Mouse (Mus musculus) spleen, adult 18-20 months (tissue): ENCODE results near the gene Ccdc83.

Experiments
- DNase-seq, 2 experiments: peaks; one replicate each; pipeline ENCODE4 v3.0.0; 2022; ENCODE audit warnings: mixed read lengths in 2 of 2

The Ccdc83 gene

GRCm38 (mm10) chr7:90265289-90265970 is at the start of gene Ccdc83:
Gene Ccdc83 (minus strand): TSS chr7:90265777.
- peak; percentile 44 to 72 for DNase-seq

DNA sequence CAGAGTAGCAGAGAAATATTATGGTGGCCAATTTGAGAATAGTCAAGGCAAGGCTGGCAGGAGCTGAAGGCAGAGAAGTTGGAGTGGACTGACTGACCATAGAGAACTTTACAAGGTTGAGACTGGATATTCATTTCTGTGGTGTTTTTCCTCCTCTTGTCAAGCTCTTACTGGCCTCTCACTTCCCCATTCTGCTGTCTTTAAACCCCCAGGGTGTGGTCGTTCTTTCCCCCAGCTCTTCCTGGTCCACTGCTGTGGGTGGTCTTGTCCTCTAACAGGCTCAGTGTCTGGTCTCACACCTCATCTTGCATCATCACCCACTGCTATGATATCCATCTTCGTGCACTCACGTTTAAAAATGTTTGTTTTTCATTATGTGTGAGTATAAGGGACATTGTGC is 47.8 kb upstream of the Ccdc83 start:
- no peak for DNase-seq

- DNase-seq = no peak
Measured at GRCm38 (mm10) chr7:90312151-90312883, 46.7 kb upstream of the Ccdc83 start.

DNA sequence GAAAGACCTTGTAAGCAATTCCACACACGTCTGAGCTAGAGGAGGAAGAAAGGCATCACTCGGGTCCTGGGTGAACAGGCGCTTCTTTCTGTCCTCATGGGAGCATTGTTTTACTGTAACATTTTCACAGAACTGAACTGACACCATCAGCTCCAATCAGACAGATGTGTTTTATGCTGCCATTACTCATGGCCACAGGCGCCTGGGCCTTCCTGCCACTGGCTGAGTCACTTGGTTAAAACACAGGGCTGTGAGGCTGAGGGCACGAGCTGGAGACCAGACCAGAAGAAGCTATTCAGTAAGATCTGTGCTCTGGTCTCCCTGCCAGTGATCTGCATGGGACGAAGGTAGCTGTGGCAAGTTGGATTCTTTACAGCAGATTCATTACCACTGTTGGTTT is 42.4 kb upstream of the Ccdc83 start:
- no peak for DNase-seq

- no peak for DNase-seq
Measured at GRCm38 (mm10) chr7:90306968-90307367, 41.4 kb upstream of the Ccdc83 start.

GRCm38 (mm10) chr7:90306079-90306478 is 40.5 kb upstream of the Ccdc83 start:
- no peak for DNase-seq

- no peak for DNase-seq
Measured at GRCm38 (mm10) chr7:90302647-90303552, 37.3 kb upstream of the Ccdc83 start.

- peak; percentile 46 to 60 for DNase-seq
Measured at GRCm38 (mm10) chr7:90301942-90302646, 36.5 kb upstream of the Ccdc83 start, which contains the start of gene Sytl2. Gene Sytl2 (plus strand): TSS chr7:90302252.

DNA sequence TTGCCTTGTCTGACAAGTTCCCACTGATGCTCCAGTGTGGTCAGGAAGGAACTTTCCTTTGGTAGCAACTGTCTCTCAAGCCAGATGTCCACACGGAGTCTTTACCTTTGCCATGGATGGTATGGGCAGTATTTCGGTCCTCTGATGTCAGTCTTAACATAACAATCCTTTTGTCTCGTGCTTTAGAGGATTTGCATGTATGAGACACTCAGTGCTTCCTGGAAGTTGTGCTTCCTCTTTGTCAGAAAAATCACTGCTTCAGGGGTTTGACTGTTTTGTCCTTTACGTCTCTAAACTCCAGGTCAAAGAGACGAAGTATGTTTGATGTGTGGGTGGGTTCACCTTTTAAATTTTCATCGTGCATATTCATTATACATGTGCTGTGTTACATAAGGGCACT is 26.3 kb upstream of the Ccdc83 start:
- DNase-seq = no peak

DNA sequence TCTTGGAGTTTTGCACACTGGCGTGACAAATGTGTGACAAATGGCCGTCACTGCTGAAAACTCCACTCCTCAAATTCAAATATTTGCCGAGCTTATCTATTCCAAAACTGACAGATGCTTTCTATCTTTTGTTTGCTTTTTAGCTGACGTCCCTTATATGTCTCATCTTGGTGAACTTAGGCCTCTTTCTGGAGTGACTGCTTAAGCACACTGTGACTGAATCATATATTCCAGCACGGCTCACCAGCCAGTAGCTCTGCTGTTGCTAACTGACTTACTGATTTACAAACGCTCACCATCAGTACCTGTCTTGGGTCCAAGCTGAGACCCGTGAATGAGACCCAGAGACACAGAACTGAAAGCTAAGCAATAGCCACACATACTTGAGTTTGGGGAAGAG is 19.2 kb upstream of the Ccdc83 start:
- no peak for DNase-seq

GRCm38 (mm10) chr7:90282786-90283185 is 17.2 kb upstream of the Ccdc83 start:
- no peak for DNase-seq

DNA sequence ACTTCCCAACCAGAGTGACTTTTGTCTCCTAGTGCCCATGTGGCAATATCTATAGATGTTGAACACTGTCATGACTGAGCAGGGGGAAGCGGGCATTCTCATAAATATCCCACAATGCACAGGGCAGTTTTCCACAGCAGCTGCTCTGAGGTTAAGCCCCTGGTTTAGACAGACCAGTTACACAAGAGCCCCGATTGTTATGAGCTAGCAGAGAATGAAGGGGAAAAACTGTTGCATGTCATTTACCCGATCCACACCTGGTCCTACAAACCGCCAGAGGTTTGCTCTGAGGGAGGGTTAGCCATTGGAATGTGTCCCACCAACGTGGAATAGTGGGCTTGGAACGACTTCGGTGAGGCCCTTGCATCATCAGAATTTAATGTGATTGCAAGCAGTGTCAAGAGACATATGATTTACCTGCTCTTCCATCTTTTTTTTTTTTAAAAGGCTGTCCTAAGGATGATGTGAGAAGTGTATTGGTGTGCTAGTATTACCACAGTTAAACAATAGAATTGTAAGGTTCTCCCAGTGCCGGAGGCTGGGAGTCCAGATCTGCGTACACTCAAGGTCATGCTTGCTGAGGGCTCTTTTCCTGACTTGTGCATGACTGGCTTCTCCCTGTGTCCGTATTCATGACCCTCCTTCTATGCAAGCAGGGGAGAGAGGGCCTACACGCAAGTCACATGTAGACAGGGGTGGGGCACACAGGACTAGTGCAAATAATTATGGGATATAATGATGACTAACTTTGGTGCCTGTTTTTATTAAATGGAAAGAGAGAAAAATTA is 16.4 kb upstream of the Ccdc83 start:
- no peak for DNase-seq

DNA sequence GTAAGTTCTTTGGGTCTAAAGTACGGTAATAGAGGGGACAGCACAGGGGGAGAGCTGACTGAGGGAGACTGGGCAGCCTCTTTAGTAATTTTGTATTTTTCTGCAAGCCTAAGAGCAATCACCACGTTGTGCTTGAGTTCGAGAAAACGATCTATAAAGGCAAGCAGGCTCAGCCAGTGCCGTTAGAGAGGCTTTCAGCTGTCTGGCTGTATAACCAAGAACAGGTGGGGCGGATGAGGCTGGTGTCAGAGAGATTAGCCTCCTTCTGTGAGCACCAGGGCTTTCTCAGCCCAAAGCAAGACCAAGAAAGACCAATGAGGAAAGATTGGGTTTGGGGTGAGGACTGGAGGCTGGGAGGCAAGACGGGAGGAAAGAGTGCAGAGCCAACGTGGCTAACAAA is 15.3 kb upstream of the Ccdc83 start:
- no peak for DNase-seq

GRCm38 (mm10) chr7:90280274-90280875 is 14.8 kb upstream of the Ccdc83 start:
- DNase-seq = peak in 1 of 2 experiments; percentile 41

GRCm38 (mm10) chr7:90279136-90279535 is 13.6 kb upstream of the Ccdc83 start:
- DNase-seq = no peak

DNA sequence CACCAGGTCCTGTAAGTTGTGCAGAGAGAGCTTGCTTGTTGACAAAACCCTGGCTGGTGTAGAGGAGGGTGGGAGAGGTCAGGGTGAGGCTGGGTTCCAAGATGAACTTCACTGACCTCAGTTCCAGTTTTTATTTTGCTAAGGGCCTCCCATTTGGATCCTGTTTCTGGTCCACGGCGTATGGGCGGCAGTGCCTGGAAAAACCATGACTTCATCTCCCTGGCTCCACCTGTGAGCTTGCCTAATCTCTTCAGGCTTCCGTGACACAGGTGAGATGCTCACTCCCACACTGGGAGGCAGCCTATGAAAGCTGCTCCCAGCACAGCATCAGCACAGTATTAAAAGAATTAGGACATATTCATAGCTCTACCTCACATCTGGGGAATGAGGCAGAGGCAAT is 12.2 kb upstream of the Ccdc83 start:
- no peak for DNase-seq

DNA sequence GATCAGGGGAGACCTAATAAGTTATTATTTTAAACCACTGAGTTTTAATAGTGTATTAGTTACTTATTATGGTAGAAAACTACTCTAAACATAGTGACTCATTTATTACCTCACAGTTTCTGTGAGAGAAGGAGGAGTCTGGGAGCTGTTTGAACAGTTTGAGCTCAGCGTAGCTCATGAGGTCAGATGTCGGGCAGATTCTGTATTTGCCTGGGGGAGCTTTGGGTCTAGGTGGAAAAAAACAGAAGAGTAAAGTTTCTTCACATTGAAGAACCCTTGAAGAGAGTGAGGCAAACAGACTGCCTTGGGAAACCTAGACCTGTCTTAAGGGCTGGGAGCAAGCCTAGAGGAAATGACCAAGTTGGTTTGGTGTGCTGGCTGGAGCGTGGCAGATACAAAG is 11.7 kb upstream of the Ccdc83 start:
- no peak for DNase-seq

- no peak for DNase-seq
Measured at GRCm38 (mm10) chr7:90274561-90275100, 9.1 kb upstream of the Ccdc83 start.

DNA sequence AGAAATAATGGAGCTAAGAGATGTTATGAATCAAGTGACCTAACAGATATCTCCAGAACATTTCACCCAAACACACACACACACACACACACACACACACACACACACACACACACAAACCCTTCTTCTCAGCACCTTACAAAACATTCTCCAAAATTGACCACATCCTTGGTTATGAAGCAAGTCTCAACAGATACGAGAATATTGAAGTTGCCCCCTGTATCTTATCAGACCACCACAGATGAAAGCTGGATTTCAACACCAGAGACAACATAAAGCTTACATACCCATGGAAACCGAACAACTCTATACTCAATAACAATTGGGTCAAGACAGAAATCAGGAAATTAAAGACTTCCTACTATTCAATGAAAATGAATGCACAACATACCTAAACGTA is 4.6 kb upstream of the Ccdc83 start:
- DNase-seq = no peak

- no peak for DNase-seq
Measured at GRCm38 (mm10) chr7:90261902-90262599, 3.5 kb downstream of the Ccdc83 start.
